Mouse (Mus musculus): ENCODE measurements around the gene 2510039O18Rik. TPM values are rescaled to one million over a fixed set of nuclear protein-coding genes. Genes with fewer than 3 reads are reported as not detected.

2510039O18Rik gene
- polyA plus RNA-seq, 1 experiment from 2014 or later: 39.1 TPM

- WGBS (ENCODE audit: missing documents): 100% methylated on average over 1 of the region's 1 CpGs
- peaks cover 69% of the 10 kb centered on the region for H3K79me2 ChIP-seq (ENCODE audit: inconsistent target)
- H3K36me3 ChIP-seq (ENCODE audit: inconsistent target): peaks cover 42% of the 10 kb centered on the region
- H3K27ac ChIP-seq: no peak overlapping the region
- H3K4me3 ChIP-seq (ENCODE audit: inconsistent target): peak overlapping the region; percentile 69; the same call in 1 of the 2 replicates
Measured at GRCm38 (mm10) chr4:147943005-147943404, 2.3 kb downstream of the 2510039O18Rik start.

- Histone ChIP-seq H3K36me3 (ENCODE audit: inconsistent target) (peaks cover 59% of the 10 kb centered on the region), H3K4me3 (ENCODE audit: inconsistent target) (no peak overlapping the region), H3K27ac (no peak overlapping the region), H3K79me2 (ENCODE audit: inconsistent target) (peaks cover 58% of the 10 kb centered on the region)
- WGBS (ENCODE audit: missing documents): 71% methylated on average over 1 of the region's 2 CpGs
Measured at GRCm38 (mm10) chr4:147947511-147947910, 6.8 kb downstream of the 2510039O18Rik start.

- peaks cover 12% of the 10 kb centered on the region; the same call in 1 of the 2 replicates for H3K36me3 ChIP-seq (ENCODE audit: inconsistent target)
- 0 out of 2 replicates have a peak, but pooled peaks cover under 1% of the 10 kb centered on the region for H3K79me2 ChIP-seq (ENCODE audit: inconsistent target)
- WGBS (ENCODE audit: missing documents): 27% methylated on average over 4 of the region's 4 CpGs
- no peak overlapping the region for H3K4me3 ChIP-seq (ENCODE audit: inconsistent target)
- H3K27ac ChIP-seq: no peak overlapping the region
Measured at GRCm38 (mm10) chr4:147953590-147953989, 12.9 kb downstream of the 2510039O18Rik start.

GRCm38 (mm10) chr4:147957141-147957540, 16.4 kb downstream of the 2510039O18Rik start:
- H3K36me3 ChIP-seq (ENCODE audit: inconsistent target): 0 out of 2 replicates have a peak, but pooled peaks cover 1% of the 10 kb centered on the region
- no peak overlapping the region for H3K4me3 ChIP-seq (ENCODE audit: inconsistent target)
- 35% methylated on average over 11 of the region's 11 CpGs for WGBS (ENCODE audit: missing documents)
- no peaks in the 10 kb centered on the region for H3K79me2 ChIP-seq (ENCODE audit: inconsistent target)
- H3K27ac ChIP-seq: no peak overlapping the region

- Histone ChIP-seq H3K4me3 (ENCODE audit: inconsistent target) (no peak overlapping the region), H3K36me3 (ENCODE audit: inconsistent target) (no peaks in the 10 kb centered on the region)
- WGBS (ENCODE audit: missing documents): 38% methylated on average over 6 of the region's 6 CpGs
Measured at GRCm38 (mm10) chr4:147959881-147960831, 19.5 kb downstream of the 2510039O18Rik start.

GRCm38 (mm10) chr4:147962781-147963180, 22.1 kb downstream of the 2510039O18Rik start:
- no peak overlapping the region for H3K27ac ChIP-seq
- no peak overlapping the region for H3K4me3 ChIP-seq (ENCODE audit: inconsistent target)
- H3K36me3 ChIP-seq (ENCODE audit: inconsistent target): no peaks in the 10 kb centered on the region
- 64% methylated on average over 6 of the region's 6 CpGs for WGBS (ENCODE audit: missing documents)
- H3K79me2 ChIP-seq (ENCODE audit: inconsistent target): no peaks in the 10 kb centered on the region

More at GRCm38 (mm10) chr4:147959881-147960831, 19.5 kb downstream of the 2510039O18Rik start:
- Histone ChIP-seq H3K79me2 (ENCODE audit: inconsistent target) (no peaks in the 10 kb centered on the region), H3K27ac (no peak overlapping the region)

- Histone ChIP-seq H3K4me3 (ENCODE audit: inconsistent target) (no peak overlapping the region), H3K36me3 (ENCODE audit: inconsistent target) (no peaks in the 10 kb centered on the region), H3K27ac (no peak overlapping the region), H3K79me2 (ENCODE audit: inconsistent target) (no peaks in the 10 kb centered on the region)
- 87% methylated on average over 15 of the region's 15 CpGs for WGBS (ENCODE audit: missing documents)
Measured at GRCm38 (mm10) chr4:147963623-147964022, 22.9 kb downstream of the 2510039O18Rik start.

- no peaks in the 10 kb centered on the region for H3K79me2 ChIP-seq (ENCODE audit: inconsistent target)
- WGBS (ENCODE audit: missing documents): 69% methylated on average over 7 of the region's 7 CpGs
- H3K4me3 ChIP-seq (ENCODE audit: inconsistent target): no peak overlapping the region
- no peaks in the 10 kb centered on the region for H3K36me3 ChIP-seq (ENCODE audit: inconsistent target)
- no peak overlapping the region for H3K27ac ChIP-seq
Measured at GRCm38 (mm10) chr4:147965712-147966111, 25.0 kb downstream of the 2510039O18Rik start.

- 73% methylated on average over 2 of the region's 2 CpGs for WGBS (ENCODE audit: missing documents)
- no peak overlapping the region for H3K27ac ChIP-seq
- no peaks in the 10 kb centered on the region for H3K36me3 ChIP-seq (ENCODE audit: inconsistent target)
- no peak overlapping the region for H3K4me3 ChIP-seq (ENCODE audit: inconsistent target)
- no peaks in the 10 kb centered on the region for H3K79me2 ChIP-seq (ENCODE audit: inconsistent target)
Measured at GRCm38 (mm10) chr4:147968816-147969215, 28.1 kb downstream of the 2510039O18Rik start.

GRCm38 (mm10) chr4:147969337-147969736, 28.6 kb downstream of the 2510039O18Rik start:
- H3K79me2 ChIP-seq (ENCODE audit: inconsistent target): no peaks in the 10 kb centered on the region
- H3K4me3 ChIP-seq (ENCODE audit: inconsistent target): no peak overlapping the region
- WGBS (ENCODE audit: missing documents): 59% methylated on average over 8 of the region's 9 CpGs
- no peaks in the 10 kb centered on the region for H3K36me3 ChIP-seq (ENCODE audit: inconsistent target)
- no peak overlapping the region for H3K27ac ChIP-seq

GRCm38 (mm10) chr4:147976237-147976636, 35.5 kb downstream of the 2510039O18Rik start:
- Histone ChIP-seq H3K79me2 (ENCODE audit: inconsistent target) (no peaks in the 10 kb centered on the region), H3K4me3 (ENCODE audit: inconsistent target) (no peak overlapping the region), H3K36me3 (ENCODE audit: inconsistent target) (no peaks in the 10 kb centered on the region), H3K27ac (no peak overlapping the region)
- 70% methylated on average over 3 of the region's 3 CpGs for WGBS (ENCODE audit: missing documents)

- Histone ChIP-seq H3K27ac (no peak overlapping the region), H3K36me3 (ENCODE audit: inconsistent target) (no peaks in the 10 kb centered on the region), H3K79me2 (ENCODE audit: inconsistent target) (no peaks in the 10 kb centered on the region), H3K4me3 (ENCODE audit: inconsistent target) (no peak overlapping the region)
- WGBS (ENCODE audit: missing documents): 58% methylated on average over 1 of the region's 4 CpGs
Measured at GRCm38 (mm10) chr4:147977726-147978125, 37.0 kb downstream of the 2510039O18Rik start.

- Histone ChIP-seq H3K79me2 (ENCODE audit: inconsistent target) (no peaks in the 10 kb centered on the region), H3K36me3 (ENCODE audit: inconsistent target) (no peaks in the 10 kb centered on the region), H3K4me3 (ENCODE audit: inconsistent target) (no peak overlapping the region), H3K27ac (no peak overlapping the region)
- 96% methylated on average over 5 of the region's 6 CpGs for WGBS (ENCODE audit: missing documents)
Measured at GRCm38 (mm10) chr4:147978391-147978790, 37.7 kb downstream of the 2510039O18Rik start.

- H3K27ac ChIP-seq: no peak overlapping the region
- H3K36me3 ChIP-seq (ENCODE audit: inconsistent target): no peaks in the 10 kb centered on the region
- 84% methylated on average over 7 of the region's 7 CpGs for WGBS (ENCODE audit: missing documents)
- no peak overlapping the region for H3K4me3 ChIP-seq (ENCODE audit: inconsistent target)
- H3K79me2 ChIP-seq (ENCODE audit: inconsistent target): no peaks in the 10 kb centered on the region
Measured at GRCm38 (mm10) chr4:147979441-147979860, 38.8 kb downstream of the 2510039O18Rik start.
